Mouse (Mus musculus): Measurements from ENCODE around the gene Prokr1.

Prokr1 gene

DNA sequence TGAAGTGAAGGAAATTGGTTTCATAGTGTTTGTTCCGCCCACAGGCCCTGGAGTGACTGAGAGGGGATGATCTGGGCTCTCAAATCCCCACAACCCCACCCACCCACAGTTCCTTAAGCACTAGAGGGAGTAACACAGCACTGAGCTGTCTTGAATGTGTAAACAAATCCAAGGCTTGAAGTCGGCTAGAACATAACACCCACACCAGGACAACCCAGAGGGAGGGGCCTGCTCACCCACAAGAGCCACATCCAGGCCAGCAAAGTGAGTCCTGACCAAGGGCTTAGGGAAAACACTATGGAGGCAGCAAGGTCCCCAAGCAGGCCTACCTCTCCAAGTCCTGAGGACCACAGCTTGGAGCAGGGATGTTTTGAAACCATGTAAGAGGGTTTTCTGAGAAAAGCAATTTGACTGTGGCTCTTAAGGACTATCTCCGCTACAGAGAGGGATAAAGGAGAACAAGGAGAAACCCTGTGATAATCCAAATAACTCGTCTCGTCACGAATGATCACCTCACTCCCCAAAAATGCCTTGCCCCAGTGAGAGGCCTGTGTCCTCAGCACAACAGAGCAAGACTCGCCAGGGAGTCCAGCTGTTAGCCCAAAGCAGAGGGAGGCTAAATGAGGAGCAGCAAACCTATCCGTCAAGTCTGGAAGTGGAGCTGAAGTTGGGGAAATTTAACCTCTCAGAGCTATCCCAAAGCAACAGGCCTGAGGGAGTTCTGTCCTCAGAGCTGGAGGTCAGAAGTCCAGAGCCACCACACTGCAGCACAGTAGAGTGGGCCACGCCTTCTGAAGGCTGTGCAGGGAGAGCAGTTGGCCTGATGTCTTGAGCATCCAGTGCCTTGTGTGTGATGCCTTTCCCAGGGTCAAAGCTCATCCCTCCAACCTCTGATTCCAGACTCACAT lies 22.6 kb downstream of the Prokr1 start:
- no peak for DNase-seq

GRCm38 (mm10) chr6:87565166-87565565 lies 25.4 kb downstream of the Prokr1 start:
- DNase-seq = no peak

DNA sequence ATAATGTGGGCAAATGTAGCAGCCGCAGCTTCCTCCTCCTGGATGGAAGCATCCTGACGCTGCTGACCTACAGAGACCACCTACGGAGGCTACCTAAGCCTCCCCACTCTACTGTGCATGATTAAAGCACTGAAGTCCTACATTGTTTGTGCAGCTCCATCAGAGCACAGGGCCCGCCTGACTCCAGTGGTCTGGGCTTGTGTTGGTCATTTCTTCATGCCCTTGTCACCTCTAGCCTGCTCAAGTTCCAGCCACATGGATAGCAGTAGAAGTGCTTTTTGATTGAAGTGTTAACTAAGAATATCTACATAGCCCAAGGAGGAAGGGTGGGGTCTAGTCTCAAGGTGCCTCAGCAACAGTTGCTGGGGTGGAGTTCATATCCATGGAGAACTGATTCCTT lies 26.2 kb downstream of the Prokr1 start:
- no peak for DNase-seq

GRCm38 (mm10) chr6:87553724-87554123 lies 36.8 kb downstream of the Prokr1 start:
- no peak for DNase-seq

DNA sequence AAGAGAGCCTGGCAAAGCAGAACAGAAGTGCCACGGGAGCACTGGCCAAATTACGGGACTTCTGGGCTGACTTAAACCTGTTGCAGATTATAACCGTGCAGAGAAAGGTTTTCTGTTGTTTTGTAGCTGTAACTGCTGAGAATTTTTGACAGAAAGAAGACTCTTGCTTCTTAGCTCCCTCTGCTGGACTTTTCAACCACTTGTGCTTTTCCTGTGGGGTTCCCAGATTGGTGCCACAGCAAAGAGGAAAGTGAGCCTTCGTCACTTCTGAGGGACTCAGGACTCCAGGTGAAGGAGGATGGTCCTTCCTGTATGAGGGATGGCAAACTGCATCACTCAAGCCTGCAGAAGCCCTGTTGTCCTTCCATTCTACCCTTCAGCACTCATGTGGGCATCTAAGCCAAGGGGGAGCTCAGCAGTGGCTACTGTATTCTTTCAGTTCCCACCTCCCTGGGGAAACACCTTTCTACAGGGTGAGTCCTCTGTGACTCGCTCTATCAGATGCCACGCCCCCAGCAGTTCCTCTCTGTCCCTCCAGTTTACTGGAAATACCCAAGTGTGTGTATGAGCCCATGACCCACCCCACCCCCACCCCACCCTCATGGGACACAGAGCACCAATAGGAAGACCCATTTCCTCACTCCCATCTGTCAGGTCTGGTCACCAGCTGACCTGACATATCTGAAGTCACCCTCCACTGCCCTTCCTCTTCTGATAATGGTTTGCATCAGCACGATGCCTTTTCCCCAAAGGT lies 38.3 kb downstream of the Prokr1 start:
- no peak for DNase-seq

GRCm38 (mm10) chr6:87547836-87548235 lies 42.7 kb downstream of the Prokr1 start:
- DNase-seq = no peak

DNA sequence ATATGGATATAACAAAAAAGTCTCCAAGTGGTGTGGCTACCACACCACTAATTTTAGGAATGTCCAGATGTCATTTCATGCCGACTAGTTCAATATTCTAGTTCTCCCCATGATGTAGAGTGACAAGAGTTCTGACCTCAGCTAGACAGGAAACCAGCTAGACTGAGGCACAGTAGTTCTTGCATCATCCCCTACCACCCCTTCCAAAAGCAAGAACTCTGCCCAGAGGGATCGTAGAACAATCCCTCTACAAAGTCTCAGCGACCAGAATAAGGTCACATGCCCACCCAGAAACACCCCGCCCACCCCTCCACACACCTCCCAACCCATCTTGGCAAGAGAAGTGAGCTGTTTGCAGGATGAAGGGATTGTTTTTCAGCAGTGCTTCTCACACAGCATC lies 43.1 kb downstream of the Prokr1 start:
- DNase-seq = no peak

- peak in 1 of 2 experiments; percentile 12 for DNase-seq
These were observed 45.0 kb downstream of the Prokr1 start for GRCm38 (mm10) chr6:87545331-87546217.

DNA sequence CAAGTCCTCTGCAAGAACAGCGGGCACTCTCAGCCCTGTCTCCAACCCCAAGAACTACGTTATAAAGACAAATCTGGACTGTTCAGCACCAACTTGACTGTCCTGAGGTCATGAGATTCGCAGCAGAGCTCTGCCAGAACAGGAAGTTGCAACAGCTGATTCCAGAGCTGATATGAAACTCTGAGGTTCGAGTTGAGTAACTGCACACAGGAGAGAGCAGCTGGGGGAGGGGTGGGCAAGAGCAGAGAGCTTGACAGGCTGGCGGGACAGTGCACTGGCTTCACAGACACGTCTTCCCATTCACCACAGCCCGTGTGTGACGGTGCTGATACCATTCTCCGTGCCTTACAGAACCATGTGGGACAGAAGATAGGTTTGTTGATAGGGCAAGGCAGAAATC lies 48.5 kb downstream of the Prokr1 start:
- DNase-seq = no peak

GRCm38 (mm10) chr6:87541171-87541571 lies 49.4 kb downstream of the Prokr1 start:
- DNase-seq = no peak

DNA sequence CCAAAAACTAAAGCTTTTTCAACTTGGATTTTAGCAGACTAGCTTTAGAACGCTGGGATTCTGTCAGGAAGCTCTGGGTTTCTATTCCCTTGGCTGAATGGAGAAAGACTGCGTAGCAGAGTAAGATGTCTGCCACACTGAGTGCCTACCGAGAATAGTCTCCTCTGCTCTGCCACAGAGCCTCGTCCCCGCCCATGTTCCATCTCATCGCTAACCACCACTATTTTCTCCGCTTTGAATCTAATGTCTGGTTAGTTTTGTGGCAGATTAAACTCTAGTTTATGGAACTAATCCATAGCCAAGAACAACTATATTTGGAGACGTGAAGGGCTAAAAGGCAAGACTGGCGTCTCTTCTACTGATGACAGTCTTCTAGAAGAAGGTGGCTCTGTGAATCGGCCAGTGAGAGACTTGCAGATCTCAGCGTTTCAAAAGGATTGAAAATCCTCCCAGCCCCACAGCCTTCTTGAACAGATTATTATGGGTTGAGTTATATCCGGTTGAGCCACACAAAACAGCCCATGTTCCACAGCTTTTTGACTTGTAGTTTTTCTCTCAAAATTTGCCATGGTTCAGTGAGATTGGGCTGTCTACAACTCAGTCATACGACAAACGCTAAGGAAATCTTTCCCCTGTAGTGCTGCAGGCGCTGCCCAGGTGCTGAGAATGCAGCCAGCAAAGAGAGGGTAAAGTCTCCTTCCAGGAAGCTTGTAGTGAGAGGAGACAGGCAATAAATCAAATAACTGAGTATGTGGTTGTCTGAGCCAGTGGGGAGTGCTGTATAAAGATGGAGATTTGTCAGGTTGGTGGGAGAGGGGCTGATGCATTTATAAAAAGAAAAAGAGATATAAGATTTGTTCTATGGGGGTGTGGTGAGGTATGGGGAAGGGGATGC lies 51.9 kb downstream of the Prokr1 start:
- DNase-seq = no peak

- DNase-seq = no peak
These were observed 52.9 kb downstream of the Prokr1 start for GRCm38 (mm10) chr6:87537678-87538077.

GRCm38 (mm10) chr6:87536270-87536669 lies 54.3 kb downstream of the Prokr1 start:
- no peak for DNase-seq

DNA sequence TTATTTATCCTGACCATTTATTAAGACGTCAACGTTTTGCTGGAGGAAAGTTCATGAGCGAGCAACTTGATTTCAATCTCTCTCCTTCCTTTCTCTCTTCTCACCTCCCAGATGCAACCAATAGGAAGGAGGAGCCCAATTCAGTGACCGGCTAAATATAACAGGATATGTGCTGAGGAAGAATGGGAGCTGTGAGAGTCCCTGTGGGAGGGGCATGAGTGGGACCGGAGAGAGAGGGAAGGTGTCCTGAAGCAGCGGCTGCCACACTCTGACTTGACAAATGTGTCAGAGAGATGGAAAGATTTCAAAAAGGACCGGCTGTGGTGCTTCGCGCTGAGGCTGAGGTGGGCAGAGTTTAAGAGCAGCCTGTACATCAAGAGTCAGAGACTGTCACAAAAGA lies 54.9 kb downstream of the Prokr1 start:
- DNase-seq = no peak

GRCm38 (mm10) chr6:87534855-87535575 lies 55.5 kb downstream of the Prokr1 start:
- DNase-seq = no peak

- DNase-seq = peak in 1 of 2 experiments; percentile 42
These were observed 57.4 kb downstream of the Prokr1 start, which contains the start of gene Arhgap25 for GRCm38 (mm10) chr6:87532953-87533710. Gene Arhgap25, minus strand, starts transcription at chr6:87533259.

DNA sequence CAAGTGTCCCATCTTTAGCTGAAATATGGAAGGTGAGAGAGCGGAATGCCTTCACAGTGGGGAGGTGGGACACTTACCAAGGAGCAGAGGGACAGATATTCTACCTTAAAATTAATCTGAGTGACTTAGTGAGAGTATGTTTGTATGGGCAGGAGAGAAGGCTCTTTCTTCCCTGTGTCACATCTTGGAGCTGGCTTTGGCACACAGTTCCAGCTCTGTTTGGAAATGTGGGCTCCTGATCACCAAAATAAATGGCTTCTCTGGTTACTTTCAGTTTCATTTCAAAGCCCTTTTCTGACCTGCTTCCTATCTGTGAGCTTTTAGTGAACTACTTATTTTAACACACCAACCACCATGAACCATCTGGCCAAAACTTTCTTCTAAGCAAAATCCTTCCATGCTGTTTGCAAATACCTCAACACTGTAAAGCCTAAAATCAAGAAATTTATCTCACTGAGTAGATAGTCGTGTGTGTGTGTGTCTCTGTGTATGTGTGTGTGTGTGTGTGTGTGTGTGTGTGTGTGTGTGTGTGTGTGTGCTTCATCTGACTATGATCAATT lies 59.0 kb downstream of the Prokr1 start:
- no peak for DNase-seq

DNA sequence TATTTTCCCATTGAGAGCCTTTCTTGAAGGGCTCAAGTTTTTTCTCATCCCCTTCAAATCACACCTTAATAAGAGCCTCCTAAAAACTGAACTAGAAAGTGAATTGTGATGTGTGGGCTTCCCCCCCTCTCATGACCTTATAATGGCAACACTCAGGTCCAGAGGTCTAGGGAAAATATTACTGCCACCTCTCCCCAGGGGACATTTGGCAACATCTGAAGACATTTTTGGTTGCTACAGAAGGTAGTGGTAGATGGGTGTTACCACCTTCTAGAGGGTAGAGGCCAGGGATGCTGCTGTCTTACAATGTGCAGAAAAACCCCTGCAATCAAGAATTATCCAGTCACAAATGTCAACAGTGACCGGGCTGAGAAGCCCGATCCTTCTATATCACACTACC lies 60.2 kb downstream of the Prokr1 start:
- no peak for DNase-seq

All from cerebellum, postnatal 25 days (tissue).